Mouse (Mus musculus): Measurements from ENCODE around the gene Acsm2. TPM values are rescaled to one million over a fixed set of nuclear protein-coding genes. Genes with fewer than 3 reads are reported as not detected.

Gene Acsm2
- polyA plus RNA-seq, 1 experiment = not detected

DNA sequence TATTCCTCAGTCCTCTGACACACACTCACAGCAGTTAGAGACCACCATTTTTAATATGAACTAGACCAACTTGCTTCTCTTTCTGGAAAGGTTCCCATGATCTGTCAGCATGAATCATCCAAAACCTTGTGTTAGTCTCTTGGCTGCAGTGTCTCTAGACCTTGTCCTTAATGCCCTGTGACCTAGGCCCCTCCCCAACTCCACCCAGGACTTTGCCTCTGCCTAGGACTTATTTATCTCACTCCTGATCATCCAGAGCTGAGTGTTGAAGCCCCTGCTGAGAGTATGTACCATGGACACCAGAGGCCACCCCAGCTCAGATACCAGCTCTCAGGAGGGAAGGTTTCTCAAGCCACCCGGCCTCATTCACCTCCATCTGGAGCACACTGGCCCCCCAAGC lies 31.8 kb upstream of the Acsm2 start:
- no peak for DNase-seq
- no peak for TF ChIP-seq POLR2A (IDR thresholded peaks at IDR 0.05; ENCODE audit: borderline replicate concordance, insufficient read depth, low read length)
- no peak for TF ChIP-seq CTCF (IDR thresholded peaks at IDR 0.05; ENCODE audit: borderline replicate concordance, insufficient read depth, low read depth, low read length)
- no peaks in the 10 kb centered on the region for H3K4me1 ChIP-seq (ENCODE audit: control insufficient read depth, insufficient read depth, low read length)
- H3K4me3 ChIP-seq (replicated peaks; ENCODE audit: insufficient read depth, low read depth, low read length) = no peak overlapping the region
- no peak overlapping the region for H3K27ac ChIP-seq (ENCODE audit: insufficient read depth, low read length)
- WGBS = 50% methylated on average over 1 of the region's 1 CpGs
- no peaks in the 10 kb centered on the region for H3K27me3 ChIP-seq (ENCODE audit: control insufficient read depth, insufficient read depth, low read length)

- no peak within 1 kb of the TSS for H3K4me3 ChIP-seq (replicated peaks; ENCODE audit: insufficient read depth, low read depth, low read length)
- no peak for DNase-seq
Observed at GRCm38 (mm10) chr7:119523389-119523788, 30.8 kb upstream of the Acsm2 start, which contains the start of gene Pdilt. Gene Pdilt, minus strand, starts transcription at chr7:119523489.

DNA sequence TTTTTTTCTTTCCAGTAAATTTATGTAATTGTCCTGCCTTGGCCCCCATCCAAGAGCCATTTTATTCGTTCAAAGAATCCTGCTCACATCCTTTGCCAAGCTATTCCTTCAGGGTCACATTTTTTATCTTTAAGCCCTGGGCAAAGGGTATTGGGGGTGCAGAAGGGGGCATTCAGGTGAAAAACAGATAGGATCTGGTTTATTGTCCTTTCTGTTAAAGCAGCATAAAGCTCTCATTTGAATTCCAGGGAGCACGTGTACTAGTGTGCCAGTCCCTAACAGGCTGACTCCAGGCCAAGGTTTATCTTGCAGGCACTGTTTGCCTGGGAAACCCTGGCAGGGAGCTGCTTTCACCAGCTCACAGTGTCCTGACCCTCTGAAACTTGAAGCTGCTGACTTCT lies 28.3 kb upstream of the Acsm2 start:
- H3K27me3 ChIP-seq (ENCODE audit: control insufficient read depth, insufficient read depth, low read length) = no peaks in the 10 kb centered on the region
- no peaks in the 10 kb centered on the region for H3K4me1 ChIP-seq (ENCODE audit: control insufficient read depth, insufficient read depth, low read length)
- TF ChIP-seq CTCF (IDR thresholded peaks at IDR 0.05; ENCODE audit: borderline replicate concordance, insufficient read depth, low read depth, low read length) = no peak
- TF ChIP-seq POLR2A (IDR thresholded peaks at IDR 0.05; ENCODE audit: borderline replicate concordance, insufficient read depth, low read length) = no peak
- H3K4me3 ChIP-seq (replicated peaks; ENCODE audit: insufficient read depth, low read depth, low read length) = no peak overlapping the region
- 5% methylated on average over 2 of the region's 2 CpGs for WGBS
- no peak overlapping the region for H3K27ac ChIP-seq (ENCODE audit: insufficient read depth, low read length)
- DNase-seq = peak; percentile 10 to 37

More at GRCm38 (mm10) chr7:119523389-119523788, 30.8 kb upstream of the Acsm2 start, which contains the start of gene Pdilt:
- WGBS = 79% methylated on average over 4 of the region's 4 CpGs
- Histone ChIP-seq H3K4me1 (ENCODE audit: control insufficient read depth, insufficient read depth, low read length) (no peaks in the 10 kb centered on the region), H3K27ac (ENCODE audit: insufficient read depth, low read length) (no peak within 1 kb of the TSS), H3K27me3 (ENCODE audit: control insufficient read depth, insufficient read depth, low read length) (no peaks in the 10 kb centered on the region)
- TF ChIP-seq POLR2A (IDR thresholded peaks at IDR 0.05; ENCODE audit: borderline replicate concordance, insufficient read depth, low read length) (no peak), CTCF (IDR thresholded peaks at IDR 0.05; ENCODE audit: borderline replicate concordance, insufficient read depth, low read depth, low read length) (no peak)

DNA sequence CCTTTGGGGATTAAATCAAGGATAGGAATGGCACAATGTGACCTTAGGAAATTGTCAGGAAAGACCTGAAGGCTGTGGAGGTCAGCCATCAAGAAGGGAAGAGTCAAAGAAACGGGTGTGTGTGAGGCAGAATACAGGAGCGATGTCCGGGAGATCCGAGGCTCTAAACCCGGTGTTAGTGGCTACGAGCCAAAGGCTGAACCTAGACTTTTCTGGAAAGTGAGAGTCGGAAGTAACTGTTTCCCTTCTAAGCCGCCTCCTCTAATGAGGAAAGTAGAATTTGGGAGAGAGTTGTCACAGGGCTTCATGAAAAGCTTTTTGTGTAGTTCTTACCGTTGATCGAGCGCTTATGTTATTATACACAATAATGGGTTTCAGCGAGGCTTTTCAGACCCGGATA lies 27.7 kb upstream of the Acsm2 start:
- Histone ChIP-seq H3K27me3 (ENCODE audit: control insufficient read depth, insufficient read depth, low read length) (no peaks in the 10 kb centered on the region), H3K4me1 (ENCODE audit: control insufficient read depth, insufficient read depth, low read length) (no peaks in the 10 kb centered on the region), H3K4me3 (replicated peaks; ENCODE audit: insufficient read depth, low read depth, low read length) (peak overlapping the region; percentile 4), H3K27ac (ENCODE audit: insufficient read depth, low read length) (no peak overlapping the region; the same call in 1 of the 2 replicates)
- TF ChIP-seq POLR2A (IDR thresholded peaks at IDR 0.05; ENCODE audit: borderline replicate concordance, insufficient read depth, low read length) = no peak
- no peak for TF ChIP-seq CTCF (IDR thresholded peaks at IDR 0.05; ENCODE audit: borderline replicate concordance, insufficient read depth, low read depth, low read length)
- no peak for DNase-seq
- 56% methylated on average over 13 of the region's 13 CpGs for WGBS

- no peak for TF ChIP-seq POLR2A (IDR thresholded peaks at IDR 0.05; ENCODE audit: borderline replicate concordance, insufficient read depth, low read length)
- no peak for DNase-seq
- Histone ChIP-seq H3K27me3 (ENCODE audit: control insufficient read depth, insufficient read depth, low read length) (no peaks in the 10 kb centered on the region), H3K4me3 (replicated peaks; ENCODE audit: insufficient read depth, low read depth, low read length) (no peak overlapping the region), H3K27ac (ENCODE audit: insufficient read depth, low read length) (no peak overlapping the region), H3K4me1 (ENCODE audit: control insufficient read depth, insufficient read depth, low read length) (no peaks in the 10 kb centered on the region)
- WGBS = 92% methylated on average over 1 of the region's 1 CpGs
Observed at GRCm38 (mm10) chr7:119527135-119527534, 27.0 kb upstream of the Acsm2 start.

GRCm38 (mm10) chr7:119527548-119527947 lies 26.6 kb upstream of the Acsm2 start:
- Histone ChIP-seq H3K4me3 (replicated peaks; ENCODE audit: insufficient read depth, low read depth, low read length) (no peak overlapping the region), H3K27ac (ENCODE audit: insufficient read depth, low read length) (no peak overlapping the region), H3K27me3 (ENCODE audit: control insufficient read depth, insufficient read depth, low read length) (no peaks in the 10 kb centered on the region), H3K4me1 (ENCODE audit: control insufficient read depth, insufficient read depth, low read length) (no peaks in the 10 kb centered on the region)
- 86% methylated on average over 2 of the region's 2 CpGs for WGBS
- DNase-seq = no peak
- TF ChIP-seq POLR2A (IDR thresholded peaks at IDR 0.05; ENCODE audit: borderline replicate concordance, insufficient read depth, low read length) (no peak), CTCF (IDR thresholded peaks at IDR 0.05; ENCODE audit: borderline replicate concordance, insufficient read depth, low read depth, low read length) (no peak)

DNA sequence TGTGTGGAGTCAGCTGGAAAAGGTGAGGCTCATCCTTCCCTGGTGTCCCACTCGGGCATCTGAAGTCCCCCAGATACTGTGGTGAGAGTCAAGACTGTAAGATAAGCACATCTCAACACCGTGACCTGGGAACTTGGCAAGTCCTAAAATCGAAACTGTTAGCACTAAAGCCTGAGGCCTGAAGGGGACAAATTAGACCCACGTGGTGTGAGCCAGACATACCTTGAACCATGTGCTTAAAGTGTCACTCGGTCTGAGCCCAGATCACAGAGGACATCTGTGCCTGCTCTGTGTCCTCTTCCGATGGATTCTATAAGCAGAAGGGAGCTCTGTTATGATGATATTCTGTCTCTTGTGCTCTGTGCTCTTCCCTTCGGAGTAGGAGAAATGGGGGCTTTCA lies 25.5 kb upstream of the Acsm2 start:
- Histone ChIP-seq H3K27ac (ENCODE audit: insufficient read depth, low read length) (no peak overlapping the region), H3K27me3 (ENCODE audit: control insufficient read depth, insufficient read depth, low read length) (no peaks in the 10 kb centered on the region), H3K4me1 (ENCODE audit: control insufficient read depth, insufficient read depth, low read length) (no peaks in the 10 kb centered on the region), H3K4me3 (replicated peaks; ENCODE audit: insufficient read depth, low read depth, low read length) (no peak overlapping the region)
- WGBS = 80% methylated on average over 7 of the region's 7 CpGs
- no peak for TF ChIP-seq POLR2A (IDR thresholded peaks at IDR 0.05; ENCODE audit: borderline replicate concordance, insufficient read depth, low read length)
- TF ChIP-seq CTCF (IDR thresholded peaks at IDR 0.05; ENCODE audit: borderline replicate concordance, insufficient read depth, low read depth, low read length) = no peak
- DNase-seq = no peak

- DNase-seq = no peak
- Histone ChIP-seq H3K4me1 (ENCODE audit: control insufficient read depth, insufficient read depth, low read length) (no peaks in the 10 kb centered on the region), H3K27me3 (ENCODE audit: control insufficient read depth, insufficient read depth, low read length) (no peaks in the 10 kb centered on the region), H3K4me3 (replicated peaks; ENCODE audit: insufficient read depth, low read depth, low read length) (no peak overlapping the region), H3K27ac (ENCODE audit: insufficient read depth, low read length) (no peak overlapping the region)
- no peak for TF ChIP-seq CTCF (IDR thresholded peaks at IDR 0.05; ENCODE audit: borderline replicate concordance, insufficient read depth, low read depth, low read length)
- no peak for TF ChIP-seq POLR2A (IDR thresholded peaks at IDR 0.05; ENCODE audit: borderline replicate concordance, insufficient read depth, low read length)
- 56% methylated on average over 1 of the region's 1 CpGs for WGBS
Observed at GRCm38 (mm10) chr7:119532924-119533323, 21.2 kb upstream of the Acsm2 start.

All from cerebellum, adult 2 months (tissue).